Mouse (Mus musculus) heart, adult 2 months (tissue): ENCODE measurements at regions not wholly inside any gene's neighbourhood (a gene's known extent, or its start where the extent isn't known, plus 50 kb on each side); places are given as distances from the start of the nearest gene placed in this dataset.

ENCODE experiments used
- CTCF ChIP-seq: fragments of 200-600 bp; IDR thresholded peaks from 2 replicates; pipeline ENCODE4 v1.8.1; 2022; ENCODE audit warnings: antibody characterized with exemption, mild to moderate bottlenecking, moderate library complexity
- EP300 ChIP-seq: fragments of 200-500 bp; IDR thresholded peaks from 2 replicates; pipeline ENCODE4 v1.6.1; 2011; ENCODE audit warnings: low read depth, low read length, control low read depth; ENCODE audit not compliant: insufficient read depth
- POLR2A ChIP-seq: fragments of 200-500 bp; IDR thresholded peaks from 2 replicates; pipeline ENCODE4 v1.6.1; 2011; ENCODE audit warnings: mild to moderate bottlenecking, low read depth, low read length, control low read depth; ENCODE audit not compliant: insufficient read depth

DNA sequence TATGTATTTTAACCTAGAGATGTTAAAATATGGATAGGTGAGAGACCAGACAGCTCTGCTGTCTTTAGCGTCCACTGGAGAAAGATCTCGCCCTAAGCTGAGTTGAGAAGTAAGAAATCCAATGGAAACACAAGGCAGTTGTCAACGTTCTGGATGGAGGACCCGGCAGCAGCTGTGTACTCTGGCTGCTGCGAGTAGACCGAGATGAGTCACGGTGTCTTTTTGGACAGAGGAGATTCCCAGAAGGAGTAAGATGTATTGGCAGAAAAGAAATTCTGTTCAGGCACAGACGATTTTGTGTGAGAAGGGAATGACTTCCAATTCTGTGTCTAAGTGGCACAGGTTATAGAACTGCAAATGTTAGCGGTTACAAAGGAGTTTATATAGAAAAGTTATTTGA lies 124.9 kb upstream of the Atp5g3 start:
- TF ChIP-seq CTCF: no peak
- TF ChIP-seq EP300: no peak
- TF ChIP-seq POLR2A: no peak
